Mouse (Mus musculus) heart, adult 2 months (tissue): ENCODE measurements around the gene Gtf3c2.

Experiments
- CTCF ChIP-seq: fragments of 200-600 bp; IDR thresholded peaks from 2 replicates; pipeline ENCODE4 v1.8.1; 2022; ENCODE audit warnings: antibody characterized with exemption, mild to moderate bottlenecking, moderate library complexity
- EP300 ChIP-seq: fragments of 200-500 bp; IDR thresholded peaks from 2 replicates; pipeline ENCODE4 v1.6.1; 2011; ENCODE audit warnings: low read depth, low read length, control low read depth; ENCODE audit not compliant: insufficient read depth
- POLR2A ChIP-seq: fragments of 200-500 bp; IDR thresholded peaks from 2 replicates; pipeline ENCODE4 v1.6.1; 2011; ENCODE audit warnings: mild to moderate bottlenecking, low read depth, low read length, control low read depth; ENCODE audit not compliant: insufficient read depth

- TF ChIP-seq CTCF (peak; percentile 65), POLR2A (no peak), EP300 (no peak)
These were observed 39.1 kb upstream of the Gtf3c2 start for GRCm38 (mm10) chr5:31219070-31219469.
